Mouse (Mus musculus) lung, postnatal 0 days (tissue): ENCODE data around the gene Mydgf.

Source experiments
- CTCF ChIP-seq: IDR thresholded peaks from 2 replicates; pipeline ENCODE4 v1.5.1; 2016; ENCODE audit warnings: antibody characterized with exemption, mild to moderate bottlenecking
- EP300 ChIP-seq: IDR thresholded peaks from 2 replicates; pipeline ENCODE4 v1.6.1; 2016; ENCODE audit warnings: antibody characterized with exemption, mild to moderate bottlenecking, control low read depth

DNA sequence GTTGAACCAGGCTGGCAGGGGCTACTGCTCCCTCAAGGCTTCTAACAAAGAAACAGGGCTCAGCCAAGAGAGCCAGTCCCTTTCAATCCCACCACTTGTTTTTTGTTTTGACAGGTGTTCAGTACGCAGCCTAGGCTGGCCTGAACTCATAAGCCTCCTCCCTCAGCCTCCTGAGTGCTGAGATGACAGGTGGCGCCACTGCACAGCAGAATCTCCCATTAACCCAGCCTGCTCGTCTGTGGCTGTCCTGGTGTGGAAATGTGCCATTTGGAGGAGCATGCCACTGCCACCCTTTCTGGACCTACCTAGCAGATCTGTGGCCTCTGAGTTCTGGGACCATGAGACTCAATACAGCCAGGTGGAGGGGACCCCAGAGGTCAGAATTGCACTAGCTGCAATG lies 20.0 kb upstream of the Mydgf start:
- peak; percentile 62 for TF ChIP-seq CTCF
- no peak for TF ChIP-seq EP300
